Mouse (Mus musculus) cortical plate, adult 2 months (tissue): ENCODE data around the gene Arl15. TPM values are rescaled to one million over a fixed set of nuclear protein-coding genes. Genes with fewer than 3 reads are reported as not detected.

ENCODE experiments used
- H3K27ac ChIP-seq: fragments of 200-500 bp; 2 replicates; pipeline ENCODE4 v1.5.1; 2012; ENCODE audit warnings: low read length, control low read depth, inconsistent platforms; ENCODE audit not compliant: insufficient read depth
- H3K4me1 ChIP-seq: fragments of 200-500 bp; 2 replicates; pipeline ENCODE4 v1.6.1; 2011; ENCODE audit warnings: low read length; ENCODE audit not compliant: control insufficient read depth, insufficient read depth
- H3K4me3 ChIP-seq: fragments of 200-500 bp; 2 replicates; pipeline ENCODE4 v1.5.1; 2011; ENCODE audit warnings: mild to moderate bottlenecking, low read length, control low read depth; ENCODE audit not compliant: insufficient read depth
- CTCF ChIP-seq: fragments of 200-500 bp; IDR thresholded peaks from 2 replicates; pipeline ENCODE4 v1.5.1; 2011; ENCODE audit warnings: mild to moderate bottlenecking, control low read depth, low read length; ENCODE audit not compliant: insufficient read depth; ENCODE audit errors: extremely low read depth
- POLR2A ChIP-seq: fragments of 200-500 bp; IDR thresholded peaks from 2 replicates; pipeline ENCODE4 v1.6.1; 2011; ENCODE audit warnings: mild to moderate bottlenecking, low read length, control low read depth; ENCODE audit not compliant: insufficient read depth; ENCODE audit errors: extremely low read depth
- polyA plus RNA-seq: library from polyadenylated mRNA; depleted of rRNA; stranded (reverse); fragments of >200 nt; gene quantifications from 2 replicates; pipeline ENCODE4 v1.2.3, GENCODE M21; 2012

Arl15 gene
- polyA plus RNA-seq, 1 experiment = 14.8 TPM

DNA sequence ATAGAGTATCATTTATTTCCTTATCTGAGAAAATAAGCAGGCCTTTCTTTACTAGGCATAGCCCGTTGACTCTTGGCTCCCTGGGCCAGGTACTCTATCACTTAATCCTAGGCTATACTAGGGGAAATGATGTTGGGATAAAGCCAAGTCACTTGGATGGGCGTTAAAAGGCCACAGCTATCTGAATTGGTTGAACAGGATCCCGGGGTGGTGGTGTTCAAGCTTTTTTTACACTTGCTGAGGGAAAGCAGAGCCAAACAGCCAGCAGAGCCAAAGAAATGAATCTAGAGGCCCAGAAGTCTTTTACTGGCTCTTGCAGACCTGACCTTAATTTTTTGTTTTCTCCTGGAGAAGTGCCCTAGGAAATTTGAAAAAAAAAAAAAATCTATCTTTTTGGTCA is 145.4 kb downstream of the Arl15 start:
- H3K27ac ChIP-seq = no peak overlapping the region
- no peak overlapping the region for H3K4me3 ChIP-seq
- TF ChIP-seq CTCF (no peak), POLR2A (no peak)

GRCm38 (mm10) chr13:113940151-113940550 is 145.8 kb downstream of the Arl15 start:
- TF ChIP-seq CTCF = no peak
- no peak for TF ChIP-seq POLR2A
- Histone ChIP-seq H3K4me3 (no peak overlapping the region), H3K4me1 (no peaks in the 10 kb centered on the region), H3K27ac (no peak overlapping the region)

More for the DNA sequence above, 145.4 kb downstream of the Arl15 start:
- no peaks in the 10 kb centered on the region for H3K4me1 ChIP-seq

DNA sequence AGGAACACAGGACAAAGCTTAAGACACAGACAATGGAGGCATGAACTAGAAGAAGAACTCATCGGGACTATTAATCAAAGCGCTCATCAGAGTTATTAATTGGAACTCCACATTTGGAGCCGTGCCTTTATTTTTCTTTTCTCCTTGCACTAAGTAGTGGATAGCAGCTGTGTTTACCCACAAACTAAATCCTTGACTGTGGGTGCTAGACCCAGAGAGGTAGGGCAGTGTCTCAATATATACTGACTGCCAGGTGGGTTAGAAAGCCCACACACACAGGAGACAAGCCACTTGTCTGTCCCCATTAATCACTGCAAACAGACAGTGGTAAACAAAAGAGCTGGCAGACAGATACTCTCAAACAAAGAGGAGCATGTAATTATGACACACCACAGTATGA is 147.6 kb downstream of the Arl15 start:
- Histone ChIP-seq H3K4me1 (no peaks in the 10 kb centered on the region), H3K4me3 (no peak overlapping the region), H3K27ac (no peak overlapping the region)
- no peak for TF ChIP-seq CTCF
- no peak for TF ChIP-seq POLR2A

- H3K27ac ChIP-seq = no peak overlapping the region
- peaks cover 2% of the 10 kb centered on the region for H3K4me1 ChIP-seq
- H3K4me3 ChIP-seq = no peak overlapping the region
- TF ChIP-seq POLR2A (no peak), CTCF (no peak)
Observed at GRCm38 (mm10) chr13:113947546-113947945, 153.2 kb downstream of the Arl15 start.

- TF ChIP-seq CTCF (no peak), POLR2A (no peak)
Observed at GRCm38 (mm10) chr13:113949708-113950107, 155.4 kb downstream of the Arl15 start.

DNA sequence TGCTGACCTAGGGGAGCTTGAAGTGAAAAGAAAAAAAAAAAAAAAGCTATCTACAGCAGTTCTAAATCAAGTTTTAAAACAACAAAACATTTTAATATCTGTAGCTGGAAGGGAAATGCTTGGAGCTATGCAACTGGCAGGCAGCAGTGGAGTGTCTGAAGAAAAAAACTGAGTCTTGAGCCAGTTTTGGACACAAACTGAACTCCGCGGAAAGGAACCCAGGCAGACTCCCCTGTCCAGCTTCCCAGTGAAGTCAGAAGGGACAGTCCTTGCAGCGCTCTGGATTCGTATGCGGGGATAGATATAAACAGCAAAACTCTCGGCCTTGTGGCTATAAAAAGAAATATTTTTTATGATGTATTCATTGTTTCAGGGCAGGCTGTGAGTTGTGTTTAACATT is 155.8 kb downstream of the Arl15 start:
- Histone ChIP-seq H3K4me3 (no peak overlapping the region), H3K27ac (no peak overlapping the region), H3K4me1 (peaks cover 2% of the 10 kb centered on the region)
- no peak for TF ChIP-seq CTCF
- no peak for TF ChIP-seq POLR2A

More at GRCm38 (mm10) chr13:113949708-113950107, 155.4 kb downstream of the Arl15 start:
- Histone ChIP-seq H3K4me3 (no peak overlapping the region), H3K4me1 (peaks cover 2% of the 10 kb centered on the region), H3K27ac (no peak overlapping the region)

DNA sequence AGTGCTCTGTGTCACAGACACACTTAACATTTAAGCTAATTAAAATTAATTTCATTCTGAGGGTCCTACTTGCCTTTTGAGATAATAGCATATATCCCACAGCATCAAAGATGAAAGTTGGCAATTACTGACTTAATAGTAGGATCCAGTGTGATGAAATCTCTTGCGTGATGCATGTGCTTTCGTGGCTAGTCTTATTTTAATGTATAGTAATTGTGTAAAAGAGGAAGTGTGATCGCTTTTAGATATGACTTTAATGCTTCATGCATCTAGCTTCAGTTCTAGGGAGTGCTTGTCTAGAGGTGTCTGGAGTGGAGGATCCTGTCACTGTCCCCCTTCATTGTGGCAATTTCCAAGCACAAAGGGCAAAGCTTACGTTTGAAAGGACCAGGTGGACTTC is 163.1 kb downstream of the Arl15 start:
- no peak overlapping the region for H3K27ac ChIP-seq
- H3K4me3 ChIP-seq = no peak overlapping the region
- TF ChIP-seq POLR2A = no peak
- TF ChIP-seq CTCF = no peak

GRCm38 (mm10) chr13:113964945-113965344 is 170.6 kb downstream of the Arl15 start:
- Histone ChIP-seq H3K4me3 (no peak overlapping the region), H3K4me1 (no peaks in the 10 kb centered on the region), H3K27ac (no peak overlapping the region)
- TF ChIP-seq POLR2A (no peak), CTCF (no peak)

More for the DNA sequence above, 163.1 kb downstream of the Arl15 start:
- no peaks in the 10 kb centered on the region for H3K4me1 ChIP-seq

DNA sequence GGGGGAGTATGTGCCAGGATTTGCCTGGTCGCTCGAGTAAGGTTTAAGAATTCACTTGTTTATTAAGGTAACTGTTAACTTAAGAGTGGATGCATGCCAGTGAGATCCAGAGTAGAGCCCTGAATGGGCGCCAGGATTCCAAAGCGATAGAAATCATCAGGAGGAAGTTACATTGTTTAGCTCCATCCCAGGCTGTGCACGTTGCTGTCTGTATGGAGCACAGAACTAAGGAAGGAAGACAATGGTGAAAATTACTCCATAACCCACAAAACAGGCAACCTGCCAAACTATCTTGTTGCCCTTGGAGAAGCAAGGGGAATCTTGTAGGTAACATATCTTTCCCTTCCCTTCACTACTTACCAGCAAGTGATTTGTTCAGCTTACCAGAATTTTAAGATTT is 176.4 kb downstream of the Arl15 start:
- no peaks in the 10 kb centered on the region for H3K4me1 ChIP-seq
- no peak for TF ChIP-seq POLR2A
- TF ChIP-seq CTCF = no peak
- H3K4me3 ChIP-seq = no peak overlapping the region

GRCm38 (mm10) chr13:113972401-113972800 is 178.1 kb downstream of the Arl15 start:
- TF ChIP-seq POLR2A (no peak), CTCF (no peak)
- H3K4me1 ChIP-seq = no peaks in the 10 kb centered on the region
- H3K27ac ChIP-seq = no peak overlapping the region
- no peak overlapping the region for H3K4me3 ChIP-seq

More for the DNA sequence above, 176.4 kb downstream of the Arl15 start:
- no peak overlapping the region for H3K27ac ChIP-seq
